Mouse (Mus musculus) cortical plate, adult 2 months (tissue): ENCODE data around the gene Rai14.

Source experiments
- CTCF ChIP-seq: fragments of 200-500 bp; IDR thresholded peaks from 2 replicates; pipeline ENCODE4 v1.5.1; 2011; ENCODE audit warnings: mild to moderate bottlenecking, control low read depth, low read length; ENCODE audit not compliant: insufficient read depth; ENCODE audit errors: extremely low read depth
- POLR2A ChIP-seq: fragments of 200-500 bp; IDR thresholded peaks from 2 replicates; pipeline ENCODE4 v1.6.1; 2011; ENCODE audit warnings: mild to moderate bottlenecking, low read length, control low read depth; ENCODE audit not compliant: insufficient read depth; ENCODE audit errors: extremely low read depth

- TF ChIP-seq CTCF = no peak
- TF ChIP-seq POLR2A = no peak
Observed at GRCm38 (mm10) chr15:10691481-10691880, 22.9 kb downstream of the Rai14 start.
